Mouse (Mus musculus) heart, adult 2 months (tissue): ENCODE data around the gene Cyp46a1.

Experiments used
- CTCF ChIP-seq: fragments of 200-600 bp; IDR thresholded peaks from 2 replicates; pipeline ENCODE4 v1.8.1; 2022; ENCODE audit warnings: antibody characterized with exemption, mild to moderate bottlenecking, moderate library complexity
- POLR2A ChIP-seq: fragments of 200-500 bp; IDR thresholded peaks from 2 replicates; pipeline ENCODE4 v1.6.1; 2011; ENCODE audit warnings: mild to moderate bottlenecking, low read depth, low read length, control low read depth; ENCODE audit not compliant: insufficient read depth

- TF ChIP-seq POLR2A (no peak), CTCF (no peak)
Observed at GRCm38 (mm10) chr12:108318499-108318898, 15.7 kb upstream of the Cyp46a1 start.
